8 mouse cellular contexts compared by ENCODE assay signal in the genomic region with DNA sequence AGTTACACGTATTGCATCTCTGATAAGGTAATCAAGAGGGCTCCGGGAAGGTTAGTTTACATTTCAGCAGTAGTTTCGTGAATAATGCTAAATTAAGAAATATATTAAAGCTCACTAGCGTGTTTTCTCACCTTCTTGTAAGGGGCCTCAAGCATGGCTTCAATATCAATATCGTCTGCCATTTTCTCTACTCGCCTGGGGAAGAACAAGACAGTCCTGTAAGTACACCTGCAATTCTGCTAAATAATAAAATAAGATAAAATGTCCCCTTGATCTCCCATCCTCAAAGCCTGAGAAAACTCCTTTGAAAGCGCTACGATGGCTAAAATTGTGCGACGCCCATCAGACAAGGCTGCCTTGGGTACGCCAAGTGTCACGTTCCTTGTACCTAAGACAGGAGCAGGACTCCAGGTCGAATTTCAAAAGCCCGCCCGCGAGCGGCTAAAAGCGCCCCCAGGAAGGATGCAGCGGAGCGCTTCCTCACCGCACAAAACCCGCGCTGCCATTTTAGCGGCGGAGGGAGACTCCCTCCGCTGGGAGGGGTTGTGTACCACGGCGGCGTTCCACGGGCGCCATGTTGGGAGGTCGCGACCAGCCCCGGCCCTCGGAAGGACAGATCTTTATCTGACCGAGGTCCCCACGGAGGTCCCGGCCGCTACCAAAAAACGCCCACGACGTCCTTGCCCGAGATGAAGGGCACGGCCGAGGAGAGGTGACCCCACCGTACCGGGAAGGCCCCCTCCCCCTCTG. TPM values are rescaled to one million over a fixed set of nuclear protein-coding genes. Genes with fewer than 3 reads are reported as not detected.
DNase-seq lines count a peak whose midpoint lies in the region; ATAC-seq and TF ChIP-seq lines count a peak whose summit lies in the region.

No protein-coding gene starts in this region.

- peak overlapping the region; percentile 91 to 98 for H3K27ac ChIP-seq in heart, embryonic 14.5 days (replicated peaks in 1 of 2; ENCODE audit: control insufficient read depth in 1 of 2, insufficient read depth in 1 of 2, low read depth in 2 of 2, low read length in 2 of 2)
- peak overlapping the region; percentile 99 for H3K27ac ChIP-seq in liver, postnatal 0 days (ENCODE audit: low read depth)
- peak overlapping the region; percentile 99 for H3K27ac ChIP-seq in neural tube, embryonic 13.5 days (replicated peaks)
- peak overlapping the region; percentile 97 for H3K27ac ChIP-seq in testis, adult 2 months (ENCODE audit: control insufficient read depth, insufficient read depth, low read depth, low read length)

- H3K4me1 ChIP-seq in heart, embryonic 14.5 days (ENCODE audit: control insufficient read depth in 2 of 2, insufficient read depth in 2 of 2, low read length in 2 of 2): peaks cover 2 to 29% of the 10 kb centered on the region in 2 experiments; a peak in 3 of 4 replicates
- peaks cover 21% of the 10 kb centered on the region for H3K4me1 ChIP-seq in liver, postnatal 0 days (ENCODE audit: insufficient read depth)
- H3K4me1 ChIP-seq in neural tube, embryonic 13.5 days (replicated peaks): peaks cover 45% of the 10 kb centered on the region
- H3K4me1 ChIP-seq in testis, adult 2 months (ENCODE audit: control insufficient read depth, insufficient read depth, low read length): no peaks in the 10 kb centered on the region; the same call in 1 of the 2 replicates

- H3K4me2 ChIP-seq in heart, embryonic 14.5 days (ENCODE audit: low read length): peak overlapping the region; percentile 87
- H3K4me2 ChIP-seq in liver, postnatal 0 days (ENCODE audit: low read depth, low read length): peak overlapping the region; percentile 80
- H3K4me2 ChIP-seq in neural tube, embryonic 13.5 days: peak overlapping the region; percentile 95

- no peak for TF ChIP-seq CTCF in brain, embryonic 14.5 days (IDR thresholded peaks at IDR 0.05; ENCODE audit: borderline replicate concordance, extremely low read depth, insufficient read depth, insufficient read length)
- peak; percentile 34 for TF ChIP-seq CTCF in liver, postnatal 0 days (IDR thresholded peaks at IDR 0.05; ENCODE audit: low read depth)
- no peak for TF ChIP-seq CTCF in testis, adult 2 months (IDR thresholded peaks at IDR 0.05; ENCODE audit: control insufficient read depth, insufficient read depth, insufficient replicate concordance, low read depth, low read length)

- peak overlapping the region; percentile 93 to 95 for H3K4me3 ChIP-seq in heart, embryonic 14.5 days (ENCODE audit: control insufficient read depth in 1 of 2, insufficient read depth in 1 of 2, low read depth in 1 of 2, low read length in 2 of 2)
- peak overlapping the region; percentile 93 for H3K4me3 ChIP-seq in liver, postnatal 0 days (ENCODE audit: low read depth, low read length)
- peak overlapping the region; percentile 99 for H3K4me3 ChIP-seq in neural tube, embryonic 13.5 days
- H3K4me3 ChIP-seq in testis, adult 2 months (ENCODE audit: control insufficient read depth, low read depth, low read length): peak overlapping the region; percentile 94

- no peaks in the 10 kb centered on the region for H3K27me3 ChIP-seq in heart, embryonic 14.5 days (ENCODE audit: control insufficient read depth, insufficient read depth, low read length)
- H3K27me3 ChIP-seq in liver, postnatal 0 days (ENCODE audit: insufficient read depth, low read length): no peaks in the 10 kb centered on the region
- no peaks in the 10 kb centered on the region for H3K27me3 ChIP-seq in neural tube, embryonic 13.5 days
- H3K27me3 ChIP-seq in testis, adult 2 months (ENCODE audit: control insufficient read depth, insufficient read depth, low read length): no peaks in the 10 kb centered on the region

- peak; percentile 16; the same call in 1 of the 2 replicates for TF ChIP-seq EP300 in liver, postnatal 0 days (IDR thresholded peaks at IDR 0.05; ENCODE audit: low read depth)

- no peaks in the 10 kb centered on the region for H3K9me3 ChIP-seq in heart, embryonic 14.5 days (ENCODE audit: control insufficient read depth, low read length)
- no peaks in the 10 kb centered on the region for H3K9me3 ChIP-seq in liver, postnatal 0 days (ENCODE audit: low read length)
- no peaks in the 10 kb centered on the region for H3K9me3 ChIP-seq in neural tube, embryonic 13.5 days

- ATAC-seq in erythroid progenitor cell, adult 5-6 weeks (replicated peaks; ENCODE audit: low FRiP score, poor library complexity, severe bottlenecking): peak; percentile 75
- ATAC-seq in heart, embryonic 14.5 days (ENCODE audit: insufficient number of reproducible peaks, insufficient read depth, low FRiP score, low read depth): peak; percentile 63
- ATAC-seq in liver, postnatal 0 days: peak; percentile 34
- ATAC-seq in neural tube, embryonic 13.5 days (ENCODE audit: low read depth): peak; percentile 47

- TF ChIP-seq POLR2A in brain, embryonic 14.5 days (IDR thresholded peaks at IDR 0.05; ENCODE audit: borderline replicate concordance, extremely low read depth, insufficient read depth, insufficient read length, poor library complexity, severe bottlenecking): peak; percentile 16; the same call in 1 of the 2 replicates
- TF ChIP-seq POLR2A in testis, adult 2 months (IDR thresholded peaks at IDR 0.05; ENCODE audit: control insufficient read depth, low read depth, low read length): peak; percentile 78

- DNase-seq in CD4-positive, CD25-positive, alpha-beta regulatory T cell, adult 2 months (ENCODE audit: low read depth, low spot score): peak; percentile 93
- peak; percentile 90 for DNase-seq in brain, embryonic 14.5 days (ENCODE audit: low read depth)
- peak; percentile 86 for DNase-seq in kidney, postnatal 14 days
- DNase-seq in liver, postnatal 0 days: peak; percentile 88

- WGBS in heart, embryonic 14.5 days: under 1% methylated on average over 47 of the region's 47 CpGs
- 3% methylated on average over 47 of the region's 47 CpGs for WGBS in liver, postnatal 0 days (ENCODE audit: insufficient replicate concordance)
- 1% methylated on average over 47 of the region's 47 CpGs for WGBS in neural tube, embryonic 13.5 days

- peak overlapping the region; percentile 100 for H3K9ac ChIP-seq in heart, embryonic 14.5 days (ENCODE audit: low read length)
- H3K9ac ChIP-seq in liver, postnatal 0 days (replicated peaks): peak overlapping the region; percentile 100
- H3K9ac ChIP-seq in neural tube, embryonic 13.5 days: peak overlapping the region; percentile 100

- peaks cover 47% of the 10 kb centered on the region for H3K36me3 ChIP-seq in heart, embryonic 14.5 days (ENCODE audit: control insufficient read depth, insufficient read depth, low read length)
- peaks cover 39% of the 10 kb centered on the region for H3K36me3 ChIP-seq in liver, postnatal 0 days (replicated peaks; ENCODE audit: insufficient read depth, low read length)
- peaks cover 29% of the 10 kb centered on the region for H3K36me3 ChIP-seq in neural tube, embryonic 13.5 days
- no peaks in the 10 kb centered on the region for H3K36me3 ChIP-seq in testis, adult 2 months (ENCODE audit: control insufficient read depth, insufficient read depth, low read length)

RNA-seq across cellular contexts. Expression of gene Rbm39, which starts 0.8 kb away (rescaled TPM):
- 133 and 188 TPM in 2 replicates for polyA plus RNA-seq in brain, embryonic 14.5 days (2012; rRNA removed)
- 430 and 594 TPM in 2 replicates for total RNA-seq in erythroid progenitor cell, adult 5-6 weeks (2015; ENCODE audit: low replicate concordance)
- 425 and 602 TPM in 2 replicates for total RNA-seq in erythroid progenitor cell, adult 5-6 weeks (2017; ENCODE audit: low replicate concordance)
- 407 and 423 TPM in 2 replicates for polyA plus RNA-seq in heart, embryonic 14.5 days (2014; fragmentation: Nextera tagmentation; extraction: Ambion mirVana)
- polyA plus RNA-seq in liver, postnatal 0 days (2015; fragmentation: Nextera tagmentation; extraction: Ambion mirVana): 228 and 239 TPM in 2 replicates
- polyA plus RNA-seq in neural tube, embryonic 13.5 days (2015; fragmentation: Nextera tagmentation; extraction: Ambion mirVana): 509 and 512 TPM in 2 replicates
- polyA plus RNA-seq in testis, adult 2 months (2012; rRNA removed): 19.3 and 27.9 TPM in 2 replicates

RNA-seq across cellular contexts. Expression of gene Phf20, which starts 17.0 kb away (rescaled TPM):
- polyA plus RNA-seq in brain, embryonic 14.5 days (2012; rRNA removed): 28.8 and 31.4 TPM in 2 replicates
- 1.8 and 15.1 TPM in 2 replicates for total RNA-seq in erythroid progenitor cell, adult 5-6 weeks (2015; ENCODE audit: low replicate concordance)
- 14.6 and 15.4 TPM in 2 replicates for total RNA-seq in erythroid progenitor cell, adult 5-6 weeks (2017; ENCODE audit: low replicate concordance)
- polyA plus RNA-seq in heart, embryonic 14.5 days (2014; fragmentation: Nextera tagmentation; extraction: Ambion mirVana): 44.6 and 51.3 TPM in 2 replicates
- polyA plus RNA-seq in liver, postnatal 0 days (2015; fragmentation: Nextera tagmentation; extraction: Ambion mirVana): 11.7 and 15.0 TPM in 2 replicates
- polyA plus RNA-seq in neural tube, embryonic 13.5 days (2015; fragmentation: Nextera tagmentation; extraction: Ambion mirVana): 101 and 126 TPM in 2 replicates
- polyA plus RNA-seq in testis, adult 2 months (2012; rRNA removed): 11.2 and 12.0 TPM in 2 replicates

RNA-seq across cellular contexts. Expression of gene Nfs1, which starts 35.2 kb away (rescaled TPM):
- 28.5 and 37.2 TPM in 2 replicates for polyA plus RNA-seq in brain, embryonic 14.5 days (2012; rRNA removed)
- 56.6 and 86.8 TPM in 2 replicates for total RNA-seq in erythroid progenitor cell, adult 5-6 weeks (2015; ENCODE audit: low replicate concordance)
- total RNA-seq in erythroid progenitor cell, adult 5-6 weeks (2017; ENCODE audit: low replicate concordance): 20.4 and 21.9 TPM in 2 replicates
- 63.8 and 64.8 TPM in 2 replicates for polyA plus RNA-seq in heart, embryonic 14.5 days (2014; fragmentation: Nextera tagmentation; extraction: Ambion mirVana)
- polyA plus RNA-seq in liver, postnatal 0 days (2015; fragmentation: Nextera tagmentation; extraction: Ambion mirVana): 38.9 and 40.2 TPM in 2 replicates
- 31.2 and 31.8 TPM in 2 replicates for polyA plus RNA-seq in neural tube, embryonic 13.5 days (2015; fragmentation: Nextera tagmentation; extraction: Ambion mirVana)
- 42.0 and 42.8 TPM in 2 replicates for polyA plus RNA-seq in testis, adult 2 months (2012; rRNA removed)

RNA-seq across cellular contexts. Expression of gene Romo1, which starts 35.4 kb away (rescaled TPM):
- polyA plus RNA-seq in brain, embryonic 14.5 days (2012; rRNA removed): 307 and 437 TPM in 2 replicates
- 26.8 and 43.6 TPM in 2 replicates for total RNA-seq in erythroid progenitor cell, adult 5-6 weeks (2015; ENCODE audit: low replicate concordance)
- 4.2 and 16.4 TPM in 2 replicates for total RNA-seq in erythroid progenitor cell, adult 5-6 weeks (2017; ENCODE audit: low replicate concordance)
- 463 and 501 TPM in 2 replicates for polyA plus RNA-seq in heart, embryonic 14.5 days (2014; fragmentation: Nextera tagmentation; extraction: Ambion mirVana)
- 292 and 295 TPM in 2 replicates for polyA plus RNA-seq in liver, postnatal 0 days (2015; fragmentation: Nextera tagmentation; extraction: Ambion mirVana)
- polyA plus RNA-seq in neural tube, embryonic 13.5 days (2015; fragmentation: Nextera tagmentation; extraction: Ambion mirVana): 373 and 399 TPM in 2 replicates
- 79.6 and 105 TPM in 2 replicates for polyA plus RNA-seq in testis, adult 2 months (2012; rRNA removed)

RNA-seq across cellular contexts. Expression of gene Gm28036, which starts 52.3 kb away (rescaled TPM):
- polyA plus RNA-seq in brain, embryonic 14.5 days (2012; rRNA removed): 13.2 and 13.9 TPM in 2 replicates
- 2.5 TPM in 1 of 2 replicates, not detected in the other for total RNA-seq in erythroid progenitor cell, adult 5-6 weeks (2015; ENCODE audit: low replicate concordance)
- 11.3 and 23.7 TPM in 2 replicates for total RNA-seq in erythroid progenitor cell, adult 5-6 weeks (2017; ENCODE audit: low replicate concordance)
- polyA plus RNA-seq in heart, embryonic 14.5 days (2014; fragmentation: Nextera tagmentation; extraction: Ambion mirVana): 7.6 and 9.4 TPM in 2 replicates
- 0.88 and 3.0 TPM in 2 replicates for polyA plus RNA-seq in liver, postnatal 0 days (2015; fragmentation: Nextera tagmentation; extraction: Ambion mirVana)
- 21.4 and 26.1 TPM in 2 replicates for polyA plus RNA-seq in neural tube, embryonic 13.5 days (2015; fragmentation: Nextera tagmentation; extraction: Ambion mirVana)
- 3.8 and 6.9 TPM in 2 replicates for polyA plus RNA-seq in testis, adult 2 months (2012; rRNA removed)

Comparison
In these comparisons a context has a peak if more than half of its experiments do, and no peak if none do; other contexts are left out.
1. Peak in every context shown above with its lines: DNase-seq, ATAC-seq, H3K4me3 ChIP-seq and H3K27ac ChIP-seq.